Mouse (Mus musculus) ES-E14 (cell line): ENCODE measurements around the gene Gm10644.

Experiments used
- ZC3H11A ChIP-seq: IDR thresholded peaks from 2 replicates; pipeline ENCODE4 v1.6.1; 2012; ENCODE audit warnings: low read depth, mild to moderate bottlenecking, inconsistent platforms, low read length, borderline replicate concordance
- ZNF384 ChIP-seq: IDR thresholded peaks from 2 replicates; pipeline ENCODE4 v1.6.1; 2012; ENCODE audit warnings: low read depth, low read length, inconsistent platforms

DNA sequence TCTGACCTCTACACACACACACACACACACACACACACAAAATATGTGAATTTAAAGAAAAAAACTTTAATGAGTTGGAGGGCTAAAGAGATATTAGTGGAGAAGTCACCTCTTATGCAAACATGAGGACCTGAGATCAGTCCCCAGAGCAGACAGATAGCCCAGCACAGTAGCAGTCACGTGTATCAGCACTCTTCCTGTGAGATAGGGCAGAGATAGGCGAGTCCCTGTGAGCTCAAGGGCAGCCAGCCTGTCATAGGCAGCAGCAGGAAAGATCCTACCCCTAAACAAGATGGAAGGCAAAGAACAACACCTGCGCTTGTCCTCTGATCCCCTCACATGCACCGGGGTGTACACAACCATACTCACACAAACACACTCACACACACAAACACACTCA lies 27.4 kb upstream of the Gm10644 start:
- TF ChIP-seq ZNF384, result no peak
- TF ChIP-seq ZC3H11A, result no peak
